Mouse (Mus musculus): Measurements from ENCODE around the gene Zfp606. TPM values are rescaled to one million over a fixed set of nuclear protein-coding genes. Genes with fewer than 3 reads are reported as not detected.

Zfp606 gene
- polyA plus RNA-seq (2017; shearing (Covaris generic)) = 4.4 TPM

GRCm38 (mm10) chr7:12478158-12479008, at the start of gene Zfp606:
Gene Zfp606 (plus strand): TSS chr7:12478293.

GRCm38 (mm10) chr7:12512217-12512616, 34.1 kb downstream of the Zfp606 start, which contains the start of gene 2900092C05Rik:
Gene 2900092C05Rik (plus strand): TSS chr7:12512517.

Other genes with a start within 250 kb of the Zfp606 start
- gene Vmn1r81, start 210.0 kb upstream of the Zfp606 start, polyA plus RNA-seq (2017; shearing (Covaris generic)) = 0.14 TPM
- gene Vmn1r82, start 177.9 kb upstream of the Zfp606 start, polyA plus RNA-seq (2017; shearing (Covaris generic)) = not detected
- not detected for gene Vmn1r83, start 148.8 kb upstream of the Zfp606 start, polyA plus RNA-seq (2017; shearing (Covaris generic))
- gene Vmn1r84, start 109.0 kb upstream of the Zfp606 start, polyA plus RNA-seq (2017; shearing (Covaris generic)) = not detected
- gene Zfp551, start 55.5 kb upstream of the Zfp606 start, polyA plus RNA-seq (2017; shearing (Covaris generic)) = 1.8 TPM
- not detected for gene 2900092C05Rik, start 34.2 kb downstream of the Zfp606 start, polyA plus RNA-seq (2017; shearing (Covaris generic))
- 0.04 TPM for gene Vmn2r53, start 130.5 kb downstream of the Zfp606 start, polyA plus RNA-seq (2017; shearing (Covaris generic))
- not detected for gene Vmn2r54, start 162.0 kb downstream of the Zfp606 start, polyA plus RNA-seq (2017; shearing (Covaris generic))
- gene Vmn2r55, start 206.7 kb downstream of the Zfp606 start, polyA plus RNA-seq (2017; shearing (Covaris generic)) = not detected